Mouse (Mus musculus) heart, embryonic 14.5 days (tissue): Measurements from ENCODE around the gene Tspan17. TPM values are rescaled to one million over a fixed set of nuclear protein-coding genes. Genes with fewer than 3 reads are reported as not detected.
A peak's percentile ranks its signal among the peaks of the same experiment; 100 is the strongest.

ENCODE experiments used
- ATAC-seq: fragments of 200-750 bp; cut with Nextera tagmentation; 2 replicates; pipeline ENCODE4 v1.8.0; 2017; ENCODE audit warnings: low read depth, moderate TSS enrichment; ENCODE audit not compliant: insufficient number of reproducible peaks, insufficient read depth, low FRiP score
- H3K27ac ChIP-seq, 2 experiments: fragments of 200-500 bp in 1 of 2; fragments of 300-500 bp in 1 of 2; sonication (generic) in 1 of 2; replicated peaks in 1 of 2; 2 replicates each; pipeline ENCODE4 v1.5.1; 2012 to 2014; ENCODE audit warnings: low read depth in 2 of 2, low read length in 2 of 2, control low read depth in 1 of 2, mild to moderate bottlenecking in 1 of 2, mixed read lengths in 1 of 2; ENCODE audit not compliant: control insufficient read depth in 1 of 2, insufficient read depth in 1 of 2
- H3K27me3 ChIP-seq: fragments of 300-500 bp; sonication (generic); 2 replicates; pipeline ENCODE4 v1.6.1; 2014; ENCODE audit warnings: mild to moderate bottlenecking, low read length, control low read depth; ENCODE audit not compliant: control insufficient read depth, insufficient read depth
- H3K36me3 ChIP-seq: fragments of 300-500 bp; sonication (generic); 2 replicates; pipeline ENCODE4 v1.6.1; 2014; ENCODE audit warnings: mild to moderate bottlenecking, control low read depth, low read length, mixed read lengths; ENCODE audit not compliant: control insufficient read depth, insufficient read depth
- H3K4me1 ChIP-seq, 2 experiments: fragments of 200-500 bp in 1 of 2; fragments of 300-500 bp in 1 of 2; sonication (generic) in 1 of 2; 2 replicates each; pipeline ENCODE4 v1.6.1; 2012 to 2014; ENCODE audit warnings: low read length in 2 of 2, control low read depth in 1 of 2, mixed read lengths in 1 of 2; ENCODE audit not compliant: control insufficient read depth in 2 of 2, insufficient read depth in 2 of 2
- H3K4me2 ChIP-seq: fragments of 300-500 bp; sonication (generic); 2 replicates; pipeline ENCODE4 v1.6.1; 2014; ENCODE audit warnings: mild to moderate bottlenecking, low read length
- H3K4me3 ChIP-seq, 2 experiments: fragments of 200-500 bp in 1 of 2; fragments of 300-500 bp in 1 of 2; sonication (generic) in 1 of 2; 2 replicates each; pipeline ENCODE4 v1.5.1; 2012 to 2014; ENCODE audit warnings: low read length in 2 of 2, mild to moderate bottlenecking in 2 of 2, control low read depth in 1 of 2, low read depth in 1 of 2, moderate library complexity in 1 of 2; ENCODE audit not compliant: control insufficient read depth in 1 of 2, insufficient read depth in 1 of 2
- H3K9ac ChIP-seq: fragments of 300-500 bp; sonication (generic); 2 replicates; pipeline ENCODE4 v1.6.1; 2014; ENCODE audit warnings: mild to moderate bottlenecking, low read length
- H3K9me3 ChIP-seq: fragments of 300-500 bp; sonication (generic); 2 replicates; pipeline ENCODE4 v1.6.1; 2016; ENCODE audit warnings: low read length, control low read depth; ENCODE audit not compliant: control insufficient read depth
- WGBS: fragments of 180-500 bp; shearing (Covaris S2); extraction: QIAGEN DNeasy Blood & Tissue Kit; methylation state at CpG from one replicate; pipeline ENCODE4 v1.1.7; 2014; 5-methylcytosine and 5-hydroxymethylcytosine counted together
- polyA plus RNA-seq: library from polyadenylated mRNA; unstranded; fragments of >200 nt; fragmentation: Nextera tagmentation; extraction: Ambion mirVana; gene quantifications from 2 replicates; pipeline ENCODE4 v1.2.1, GENCODE M21; 2014

Tspan17 gene
- polyA plus RNA-seq, 1 experiment from 2014 or later, result 4.2 TPM

DNA sequence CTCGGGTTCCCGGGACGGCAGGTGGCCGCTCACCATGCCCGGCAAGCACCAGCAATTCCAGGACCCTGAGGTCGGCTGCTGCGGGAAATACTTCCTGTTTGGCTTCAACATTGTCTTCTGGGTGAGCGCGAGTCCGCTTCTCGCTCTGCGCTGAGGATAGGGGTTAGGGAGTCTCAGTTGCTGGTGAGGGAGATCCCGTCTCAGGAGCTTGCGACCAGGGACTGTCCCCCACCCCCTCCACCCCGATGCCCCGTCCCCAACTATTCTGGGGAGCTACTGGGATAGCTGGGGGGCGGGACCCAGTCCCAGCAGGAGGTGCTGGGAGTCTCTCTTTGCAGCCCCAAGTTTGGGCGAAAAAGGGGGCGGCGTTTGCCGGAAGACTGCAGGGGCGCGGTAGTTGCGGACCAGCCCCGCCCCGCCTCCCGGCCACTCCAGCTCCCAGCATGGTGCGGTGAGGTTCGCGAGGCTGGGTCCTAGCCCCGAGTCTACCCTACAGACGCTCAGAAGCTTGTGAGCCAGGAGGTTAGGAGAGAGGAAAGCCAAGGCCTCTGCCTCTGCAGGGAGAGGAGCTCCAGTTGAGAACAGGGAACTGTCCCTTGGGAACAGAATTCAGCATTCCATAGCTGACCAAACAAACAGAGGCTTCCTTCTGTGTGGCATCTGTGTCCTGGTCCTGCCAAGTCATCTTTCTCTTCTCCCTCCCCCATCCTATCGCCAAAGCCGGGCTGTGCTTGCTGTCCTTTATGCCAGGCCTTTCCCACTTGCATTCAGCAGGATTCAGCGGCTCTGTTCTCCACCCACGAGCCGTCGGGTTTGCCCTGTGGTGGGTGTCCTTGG lies 602 bp downstream of the Tspan17 start:
- 0 out of 2 replicates have a peak, but pooled peaks have one; percentile 32 for ATAC-seq
- H3K27me3 ChIP-seq, result peaks cover 30% of the 10 kb centered on the region

DNA sequence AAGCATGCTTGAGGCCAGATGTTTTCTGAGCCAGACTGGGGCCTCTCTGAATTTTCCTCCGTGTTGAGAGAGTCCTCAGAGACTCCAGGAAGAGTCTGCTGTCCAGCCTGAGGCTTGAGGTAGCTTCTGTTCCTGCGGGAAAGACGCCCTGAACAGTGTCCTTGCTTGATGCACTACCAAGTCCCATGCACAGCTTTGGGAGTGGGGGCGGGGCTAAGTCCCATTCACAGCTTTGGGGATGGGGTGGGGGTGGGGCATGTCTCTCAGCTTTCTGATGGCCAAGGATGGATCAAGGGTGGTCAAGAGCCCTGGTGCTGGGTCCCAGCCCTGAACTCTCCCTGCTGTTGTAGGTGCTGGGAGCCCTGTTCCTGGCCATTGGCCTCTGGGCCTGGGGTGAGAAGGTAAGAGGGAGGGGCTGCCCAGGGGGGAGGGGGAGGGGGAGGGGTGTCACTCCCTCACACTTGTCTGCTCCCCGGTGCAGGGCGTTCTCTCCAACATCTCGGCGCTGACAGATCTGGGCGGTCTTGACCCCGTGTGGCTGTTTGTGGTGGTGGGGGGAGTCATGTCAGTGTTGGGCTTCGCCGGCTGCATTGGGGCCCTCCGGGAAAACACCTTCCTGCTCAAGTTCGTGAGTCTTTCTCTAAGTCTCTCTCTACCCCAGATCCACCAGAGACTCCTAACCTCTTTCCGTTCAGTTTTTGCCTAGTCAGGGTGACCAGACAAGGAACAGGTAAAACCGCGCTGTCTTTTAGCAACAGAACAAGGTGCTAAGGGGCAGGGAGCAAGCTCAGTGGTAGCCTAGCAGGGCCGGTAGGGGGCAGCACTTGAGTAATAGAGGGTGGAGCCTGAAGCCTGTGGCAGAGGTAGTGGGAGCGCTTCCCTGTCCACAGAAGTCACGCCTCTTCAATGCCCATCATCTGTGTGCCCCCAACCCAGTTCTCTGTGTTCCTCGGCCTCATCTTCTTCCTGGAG lies 3.4 kb downstream of the Tspan17 start:
- Histone ChIP-seq H3K9ac (no peak overlapping the region), H3K4me2 (no peak overlapping the region), H3K4me3 (no peak overlapping the region), H3K4me1 (peaks cover 0 to 10% of the 10 kb centered on the region in 2 experiments; a peak in 3 of 4 replicates), H3K36me3 (no peaks in the 10 kb centered on the region), H3K9me3 (no peaks in the 10 kb centered on the region), H3K27ac (no peak overlapping the region), H3K27me3 (peaks cover 38% of the 10 kb centered on the region)
- no peak for ATAC-seq
- WGBS, result 15% methylated on average over 21 of the region's 21 CpGs

More for the DNA sequence above, 602 bp downstream of the Tspan17 start:
- Histone ChIP-seq H3K27ac (no peak overlapping the region), H3K4me3 (peak overlapping the region; percentile 56), H3K4me1 (peaks cover 0 to 10% of the 10 kb centered on the region in 2 experiments; a peak in 3 of 4 replicates), H3K9ac (peak overlapping the region; percentile 55), H3K36me3 (no peaks in the 10 kb centered on the region), H3K4me2 (peak overlapping the region; percentile 95), H3K9me3 (no peaks in the 10 kb centered on the region)
- WGBS, result 2% methylated on average over 37 of the region's 38 CpGs

DNA sequence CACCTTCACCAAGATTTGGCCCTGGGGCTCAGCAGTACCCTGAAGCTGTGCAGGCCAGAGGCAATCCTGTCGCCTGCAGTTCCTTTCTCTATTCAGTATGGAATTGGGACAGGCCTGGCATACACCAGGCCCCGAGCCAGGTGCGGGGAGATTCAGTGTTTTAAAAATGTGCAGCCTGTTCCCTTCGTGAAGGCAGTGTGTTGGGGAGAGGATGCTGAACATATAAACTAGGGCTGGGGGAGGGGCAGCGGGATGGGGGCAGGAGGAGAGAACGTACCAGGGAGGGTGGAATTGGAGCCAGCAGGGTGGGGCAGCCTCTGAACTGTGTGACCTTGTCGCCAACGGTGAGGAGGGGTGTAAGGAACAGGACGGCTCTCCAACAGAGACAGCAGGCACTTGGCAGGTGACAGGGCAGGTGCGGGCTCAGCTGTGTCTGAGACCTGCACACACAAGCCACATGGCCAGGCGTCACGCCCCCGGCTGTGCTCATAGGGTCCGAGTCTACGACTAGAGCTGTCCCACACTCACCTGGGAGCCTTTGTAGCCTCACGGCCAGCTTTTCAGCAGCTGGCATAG lies 4.9 kb downstream of the Tspan17 start:
- H3K4me3 ChIP-seq, result no peak overlapping the region
- H3K27ac ChIP-seq, result no peak overlapping the region
- no peak overlapping the region for H3K9ac ChIP-seq
- peaks cover 43% of the 10 kb centered on the region for H3K27me3 ChIP-seq
- no peak overlapping the region for H3K4me2 ChIP-seq
- peaks cover 0 to 9% of the 10 kb centered on the region in 2 experiments; a peak in 3 of 4 replicates for H3K4me1 ChIP-seq
- H3K9me3 ChIP-seq, result no peaks in the 10 kb centered on the region
- ATAC-seq, result no peak
- WGBS, result 75% methylated on average over 16 of the region's 16 CpGs
- H3K36me3 ChIP-seq, result no peaks in the 10 kb centered on the region

DNA sequence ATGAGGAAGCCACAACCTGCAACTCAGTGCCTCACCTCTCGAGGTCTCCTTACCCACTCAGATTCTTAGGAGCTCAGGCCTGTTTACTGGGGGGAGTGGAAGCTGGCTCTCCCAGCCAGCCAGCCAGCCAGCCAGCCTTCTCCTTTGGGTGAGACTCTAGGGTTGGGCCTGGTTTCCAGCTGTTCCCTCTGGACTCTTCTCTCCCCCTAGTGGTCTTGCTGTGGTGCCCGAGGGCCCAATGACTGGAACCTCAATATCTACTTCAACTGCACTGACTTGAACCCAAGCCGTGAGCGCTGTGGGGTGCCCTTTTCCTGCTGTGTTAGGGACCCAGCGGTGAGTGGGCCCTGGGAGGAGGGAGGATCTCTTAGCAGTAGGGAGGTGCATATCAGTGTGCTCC lies 5.7 kb downstream of the Tspan17 start:
- peaks cover 1 to 5% of the 10 kb centered on the region in 2 experiments; a peak in 3 of 4 replicates for H3K4me1 ChIP-seq
- WGBS, result 44% methylated on average over 5 of the region's 5 CpGs
- H3K4me3 ChIP-seq, result no peak overlapping the region
- H3K27me3 ChIP-seq, result peaks cover 40% of the 10 kb centered on the region
- no peak overlapping the region for H3K4me2 ChIP-seq
- no peak for ATAC-seq
- no peak overlapping the region for H3K9ac ChIP-seq
- H3K27ac ChIP-seq, result no peak overlapping the region
- no peaks in the 10 kb centered on the region for H3K36me3 ChIP-seq
- H3K9me3 ChIP-seq, result no peaks in the 10 kb centered on the region

DNA sequence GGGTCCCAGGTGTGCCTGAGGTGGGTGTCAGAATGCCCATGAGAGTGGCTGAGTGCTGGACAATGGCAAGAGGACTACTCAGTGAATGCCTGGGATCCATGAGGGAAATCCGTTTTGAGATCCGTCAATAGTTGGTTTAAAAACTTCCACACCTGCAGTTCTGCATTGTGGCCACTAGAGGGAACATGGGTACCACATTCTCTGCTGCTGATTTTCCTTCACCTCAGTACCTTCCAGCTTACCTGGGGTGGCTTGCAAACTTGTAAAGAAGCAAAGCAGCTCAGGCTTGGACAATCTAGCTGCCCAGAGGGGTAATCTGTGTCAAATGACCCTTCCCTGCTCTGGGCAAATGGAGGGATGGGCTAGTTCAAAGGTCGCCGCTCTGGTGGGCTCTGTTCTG lies 8.2 kb downstream of the Tspan17 start:
- no peak overlapping the region for H3K9ac ChIP-seq
- WGBS, result 38% methylated on average over 4 of the region's 4 CpGs
- H3K4me2 ChIP-seq, result no peak overlapping the region
- ATAC-seq, result no peak
- no peak overlapping the region for H3K4me3 ChIP-seq
- H3K4me1 ChIP-seq, result 0 out of 4 replicates have a peak, but pooled peaks cover 0 to 2% of the 10 kb centered on the region in 2 experiments
- peaks cover 20% of the 10 kb centered on the region for H3K27me3 ChIP-seq
- no peaks in the 10 kb centered on the region for H3K9me3 ChIP-seq
- H3K27ac ChIP-seq, result no peak overlapping the region
- H3K36me3 ChIP-seq, result no peaks in the 10 kb centered on the region

DNA sequence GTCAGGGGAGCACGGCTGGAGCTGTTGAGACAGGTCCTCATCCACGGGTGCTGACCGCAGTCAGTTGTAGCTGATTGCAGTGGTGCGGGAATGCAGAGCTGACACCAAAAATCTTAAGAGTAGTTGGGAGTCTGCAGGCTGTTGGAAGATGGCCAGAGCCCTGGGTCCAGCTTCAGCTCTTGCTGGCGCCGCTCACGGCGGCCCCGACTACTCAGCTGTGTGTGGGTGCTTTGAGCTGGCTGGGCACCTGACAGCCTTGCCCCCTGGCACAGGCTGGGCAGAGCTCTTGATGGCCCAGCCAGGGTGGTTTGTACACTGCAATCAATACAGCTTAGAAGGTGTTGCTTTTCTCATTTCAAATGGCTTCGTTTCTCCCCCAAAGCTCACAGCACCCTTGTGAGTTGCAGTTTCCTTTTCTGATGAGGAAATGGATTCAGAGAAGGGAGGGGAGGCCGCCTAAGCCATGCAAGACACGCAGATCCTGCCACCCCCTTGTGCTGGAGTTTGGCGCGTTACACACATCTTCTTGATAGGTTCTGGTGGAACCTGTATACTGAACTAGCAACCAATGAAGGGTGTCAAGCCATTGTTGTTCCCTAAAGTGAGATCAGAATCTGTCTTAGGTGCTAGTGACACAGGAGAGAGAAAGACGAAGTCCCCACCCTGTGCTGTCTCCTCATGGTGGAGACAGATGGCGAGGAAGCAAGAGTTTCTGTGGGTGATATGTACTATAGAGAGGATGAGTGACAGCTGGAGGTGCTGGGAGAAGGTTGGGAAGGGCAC lies 8.9 kb downstream of the Tspan17 start:
- H3K27me3 ChIP-seq, result peaks cover 17% of the 10 kb centered on the region
- H3K27ac ChIP-seq, result no peak overlapping the region
- no peak overlapping the region for H3K4me2 ChIP-seq
- H3K4me3 ChIP-seq, result no peak overlapping the region
- ATAC-seq, result no peak
- no peaks in the 10 kb centered on the region for H3K9me3 ChIP-seq
- H3K9ac ChIP-seq, result no peak overlapping the region
- H3K36me3 ChIP-seq, result no peaks in the 10 kb centered on the region
- H3K4me1 ChIP-seq, result 0 out of 4 replicates have a peak, but pooled peaks cover 0 to 2% of the 10 kb centered on the region in 2 experiments
- WGBS, result 64% methylated on average over 16 of the region's 16 CpGs
